Mouse (Mus musculus): ENCODE data around the gene Rrad. TPM values are rescaled to one million over a fixed set of nuclear protein-coding genes. Genes with fewer than 3 reads are reported as not detected.
"Not testable (repeated sequence)": the region's sequence is repeated elsewhere in the genome, so short reads cannot be mapped to it uniquely, and the experiment has no call there.

The Rrad gene
- 1.7 and 2.1 TPM in 2 replicates for polyA plus RNA-seq (2014; fragmentation: Nextera tagmentation; extraction: Ambion mirVana)

GRCm38 (mm10) chr8:104630981-104631663 lies at the start of gene Rrad:
Rrad (minus strand) TSS chr8:104631327.
- H3K27ac ChIP-seq (ENCODE audit: low read depth, low read length): no peak within 1 kb of the TSS
- peaks cover 17% of the 10 kb centered on the region for H3K27me3 ChIP-seq (ENCODE audit: control insufficient read depth, insufficient read depth, low read length)
- no peaks in the 10 kb centered on the region for H3K9me3 ChIP-seq (ENCODE audit: control insufficient read depth, low read length)
- peak within 1 kb of the TSS; percentile 50 for H3K4me2 ChIP-seq (replicated peaks; ENCODE audit: low read depth, low read length)
- peak; percentile 55 for DNase-seq (ENCODE audit: low spot score)
- H3K4me1 ChIP-seq (replicated peaks; ENCODE audit: control insufficient read depth, insufficient read depth, low read length): no peaks in the 10 kb centered on the region; the same call in 1 of the 2 replicates
- no peaks in the 10 kb centered on the region for H3K36me3 ChIP-seq (ENCODE audit: control insufficient read depth, insufficient read depth, low read length)
- ATAC-seq (ENCODE audit: low FRiP score): peak; percentile 63
- peak within 1 kb of the TSS; percentile 26 for H3K4me3 ChIP-seq (ENCODE audit: low read depth, low read length)
- peak within 1 kb of the TSS; percentile 40; the same call in 1 of the 2 replicates for H3K9ac ChIP-seq (ENCODE audit: low read depth, low read length)
- under 1% methylated on average over 16 of the region's 28 CpGs for WGBS

- H3K9ac ChIP-seq (ENCODE audit: low read depth, low read length): no peak overlapping the region
- H3K4me3 ChIP-seq (ENCODE audit: low read depth, low read length): no peak overlapping the region
- no peaks in the 10 kb centered on the region for H3K4me1 ChIP-seq (replicated peaks; ENCODE audit: control insufficient read depth, insufficient read depth, low read length)
- no peak for ATAC-seq (ENCODE audit: low FRiP score)
- no peak overlapping the region for H3K4me2 ChIP-seq (replicated peaks; ENCODE audit: low read depth, low read length)
- 82% methylated on average over 4 of the region's 4 CpGs for WGBS
- H3K27me3 ChIP-seq (ENCODE audit: control insufficient read depth, insufficient read depth, low read length): no peaks in the 10 kb centered on the region
- H3K36me3 ChIP-seq (ENCODE audit: control insufficient read depth, insufficient read depth, low read length): no peaks in the 10 kb centered on the region
- H3K27ac ChIP-seq (ENCODE audit: low read depth, low read length): no peak overlapping the region
- H3K9me3 ChIP-seq (ENCODE audit: control insufficient read depth, low read length): no peaks in the 10 kb centered on the region
- no peak for DNase-seq (ENCODE audit: low spot score)
These were observed 24.5 kb upstream of the Rrad start for GRCm38 (mm10) chr8:104655614-104656013.

DNA sequence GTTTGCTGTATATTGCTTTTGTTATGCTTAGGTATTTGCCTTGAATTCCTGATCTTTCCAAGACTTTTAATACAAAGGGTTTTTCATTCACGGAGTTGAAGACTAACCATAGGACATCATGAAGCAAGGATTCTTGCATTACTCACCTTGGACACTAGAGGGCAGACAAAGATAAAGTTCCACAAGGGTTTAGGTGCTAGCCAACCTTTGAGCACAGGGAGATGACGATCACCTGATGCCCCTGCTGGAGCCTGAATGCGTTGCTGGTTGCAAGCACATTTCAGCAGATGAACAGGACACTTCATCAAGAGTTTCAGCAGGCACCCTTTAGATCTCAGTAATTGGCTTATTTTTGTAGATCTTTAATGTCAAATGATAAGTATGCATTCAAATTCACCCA lies 23.9 kb upstream of the Rrad start:
- DNase-seq (ENCODE audit: low spot score) (peak; percentile 85), ATAC-seq (ENCODE audit: low FRiP score) (peak; percentile 76; the same call in 1 of the 2 replicates)
- Histone ChIP-seq H3K4me1 (replicated peaks; ENCODE audit: control insufficient read depth, insufficient read depth, low read length) (no peaks in the 10 kb centered on the region), H3K4me2 (replicated peaks; ENCODE audit: low read depth, low read length) (no peak overlapping the region), H3K9ac (ENCODE audit: low read depth, low read length) (no peak overlapping the region), H3K27ac (ENCODE audit: low read depth, low read length) (no peak overlapping the region), H3K4me3 (ENCODE audit: low read depth, low read length) (no peak overlapping the region), H3K27me3 (ENCODE audit: control insufficient read depth, insufficient read depth, low read length) (no peaks in the 10 kb centered on the region), H3K36me3 (ENCODE audit: control insufficient read depth, insufficient read depth, low read length) (no peaks in the 10 kb centered on the region), H3K9me3 (ENCODE audit: control insufficient read depth, low read length) (no peaks in the 10 kb centered on the region)
- 4% methylated on average over 3 of the region's 3 CpGs for WGBS

GRCm38 (mm10) chr8:104644187-104644586 lies 13.1 kb upstream of the Rrad start:
- not testable (repeated sequence) for H3K27me3 ChIP-seq (ENCODE audit: control insufficient read depth, insufficient read depth, low read length); H3K4me2 ChIP-seq (replicated peaks; ENCODE audit: low read depth, low read length); ATAC-seq (ENCODE audit: low FRiP score); H3K36me3 ChIP-seq (ENCODE audit: control insufficient read depth, insufficient read depth, low read length); H3K4me3 ChIP-seq (ENCODE audit: low read depth, low read length); H3K4me1 ChIP-seq (replicated peaks; ENCODE audit: control insufficient read depth, insufficient read depth, low read length); DNase-seq (ENCODE audit: low spot score); H3K9me3 ChIP-seq (ENCODE audit: control insufficient read depth, low read length); H3K9ac ChIP-seq (ENCODE audit: low read depth, low read length); H3K27ac ChIP-seq (ENCODE audit: low read depth, low read length)
- 74% methylated on average over 3 of the region's 3 CpGs for WGBS

DNA sequence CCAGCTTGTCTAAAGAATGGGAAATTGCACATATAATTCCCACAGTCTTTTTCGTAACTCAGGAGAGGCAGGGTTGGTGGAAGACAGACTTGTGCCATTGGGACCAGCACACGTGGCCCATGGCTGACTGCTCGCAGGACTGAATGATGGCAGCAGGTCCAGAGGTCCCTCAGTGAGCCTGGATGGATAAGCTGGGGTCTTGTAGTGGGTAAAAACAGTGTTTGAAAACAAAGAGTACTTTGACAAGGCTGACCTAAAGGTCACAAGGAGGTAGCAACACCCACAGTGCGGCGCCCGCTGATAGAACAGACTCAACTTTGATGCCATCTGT lies 11.2 kb upstream of the Rrad start:
- Histone ChIP-seq H3K4me2 (replicated peaks; ENCODE audit: low read depth, low read length) (peak overlapping the region; percentile 54), H3K4me1 (replicated peaks; ENCODE audit: control insufficient read depth, insufficient read depth, low read length) (no peaks in the 10 kb centered on the region; the same call in 1 of the 2 replicates), H3K27ac (ENCODE audit: low read depth, low read length) (no peak overlapping the region), H3K27me3 (ENCODE audit: control insufficient read depth, insufficient read depth, low read length) (no peaks in the 10 kb centered on the region), H3K4me3 (ENCODE audit: low read depth, low read length) (peak overlapping the region; percentile 87), H3K9ac (ENCODE audit: low read depth, low read length) (peak overlapping the region; percentile 86), H3K9me3 (ENCODE audit: control insufficient read depth, low read length) (no peaks in the 10 kb centered on the region), H3K36me3 (ENCODE audit: control insufficient read depth, insufficient read depth, low read length) (no peaks in the 10 kb centered on the region)
- 75% methylated on average over 6 of the region's 6 CpGs for WGBS
- DNase-seq (ENCODE audit: low spot score): no peak
- ATAC-seq (ENCODE audit: low FRiP score): peak; percentile 42

GRCm38 (mm10) chr8:104641426-104642323 lies 10.5 kb upstream of the Rrad start, which contains the start of gene Ciao2b:
Ciao2b (minus strand) TSS chr8:104641965.
- H3K36me3 ChIP-seq (ENCODE audit: control insufficient read depth, insufficient read depth, low read length): no peaks in the 10 kb centered on the region
- peak within 1 kb of the TSS; percentile 77 for H3K4me2 ChIP-seq (replicated peaks; ENCODE audit: low read depth, low read length)
- ATAC-seq (ENCODE audit: low FRiP score): peak; percentile 96
- H3K27ac ChIP-seq (ENCODE audit: low read depth, low read length): peak within 1 kb of the TSS; percentile 47; the same call in 1 of the 2 replicates
- DNase-seq (ENCODE audit: low spot score): peak; percentile 89
- whole genome bisulfite sequencing: 1% methylated on average over 66 of the region's 66 CpGs
- no peaks in the 10 kb centered on the region for H3K9me3 ChIP-seq (ENCODE audit: control insufficient read depth, low read length)
- no peaks in the 10 kb centered on the region for H3K27me3 ChIP-seq (ENCODE audit: control insufficient read depth, insufficient read depth, low read length)
- peak within 1 kb of the TSS; percentile 86 for H3K9ac ChIP-seq (ENCODE audit: low read depth, low read length)
- H3K4me1 ChIP-seq (replicated peaks; ENCODE audit: control insufficient read depth, insufficient read depth, low read length): no peaks in the 10 kb centered on the region; the same call in 1 of the 2 replicates
- H3K4me3 ChIP-seq (ENCODE audit: low read depth, low read length): peak within 1 kb of the TSS; percentile 87

DNA sequence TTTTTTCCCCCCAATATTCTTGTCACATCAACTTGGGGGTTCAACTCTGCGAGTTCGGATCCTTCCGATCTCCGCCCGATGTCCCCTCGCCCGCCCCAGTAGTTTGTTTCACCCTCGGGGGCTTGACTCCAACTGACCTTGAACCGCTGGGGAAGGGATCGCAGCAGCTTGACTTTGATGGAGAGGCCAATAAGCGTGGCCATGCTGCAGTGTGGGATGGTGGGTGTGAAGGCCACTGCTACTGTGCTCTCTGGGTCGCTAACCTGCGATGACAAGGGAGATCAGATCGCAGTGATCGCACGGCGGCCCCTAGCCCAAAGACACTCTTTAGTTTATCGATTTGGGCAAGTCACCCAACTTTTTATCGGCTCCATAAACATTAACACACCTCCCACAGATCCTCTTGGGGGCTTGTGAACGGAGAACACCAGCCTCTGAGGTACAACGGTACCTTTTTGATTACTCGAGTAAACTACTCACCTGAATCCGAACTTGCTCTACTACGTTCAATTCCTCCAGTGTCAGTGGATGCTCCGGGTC lies 9.8 kb upstream of the Rrad start:
- H3K9ac ChIP-seq (ENCODE audit: low read depth, low read length): peak overlapping the region; percentile 86
- H3K36me3 ChIP-seq (ENCODE audit: control insufficient read depth, insufficient read depth, low read length): no peaks in the 10 kb centered on the region
- ATAC-seq (ENCODE audit: low FRiP score) (no peak; the same call in 1 of the 2 replicates), DNase-seq (ENCODE audit: low spot score) (peak; percentile 17)
- H3K4me3 ChIP-seq (ENCODE audit: low read depth, low read length): peak overlapping the region; percentile 87
- H3K27ac ChIP-seq (ENCODE audit: low read depth, low read length): no peak overlapping the region
- H3K9me3 ChIP-seq (ENCODE audit: control insufficient read depth, low read length): no peaks in the 10 kb centered on the region
- 11% methylated on average over 25 of the region's 25 CpGs for WGBS
- no peaks in the 10 kb centered on the region for H3K27me3 ChIP-seq (ENCODE audit: control insufficient read depth, insufficient read depth, low read length)
- H3K4me2 ChIP-seq (replicated peaks; ENCODE audit: low read depth, low read length): peak overlapping the region; percentile 77
- no peaks in the 10 kb centered on the region; the same call in 1 of the 2 replicates for H3K4me1 ChIP-seq (replicated peaks; ENCODE audit: control insufficient read depth, insufficient read depth, low read length)

- DNase-seq (ENCODE audit: low spot score) (no peak), ATAC-seq (ENCODE audit: low FRiP score) (no peak)
- Histone ChIP-seq H3K9ac (ENCODE audit: low read depth, low read length) (no peak overlapping the region), H3K4me3 (ENCODE audit: low read depth, low read length) (0 out of 2 replicates have a peak overlapping the region, but pooled peaks have one; percentile 12), H3K4me1 (replicated peaks; ENCODE audit: control insufficient read depth, insufficient read depth, low read length) (no peaks in the 10 kb centered on the region; the same call in 1 of the 2 replicates), H3K9me3 (ENCODE audit: control insufficient read depth, low read length) (no peaks in the 10 kb centered on the region), H3K27ac (ENCODE audit: low read depth, low read length) (no peak overlapping the region), H3K27me3 (ENCODE audit: control insufficient read depth, insufficient read depth, low read length) (no peaks in the 10 kb centered on the region), H3K36me3 (ENCODE audit: control insufficient read depth, insufficient read depth, low read length) (no peaks in the 10 kb centered on the region), H3K4me2 (replicated peaks; ENCODE audit: low read depth, low read length) (peak overlapping the region; percentile 77; the same call in 1 of the 2 replicates)
- WGBS: 87% methylated on average over 7 of the region's 7 CpGs
These were observed 9.1 kb upstream of the Rrad start for GRCm38 (mm10) chr8:104640241-104640640.

Data from hindbrain, embryonic 11.5 days (tissue).